Mouse (Mus musculus): ENCODE data around the gene Psen2. TPM values are rescaled to one million over a fixed set of nuclear protein-coding genes. Genes with fewer than 3 reads are reported as not detected.
A peak's percentile ranks its signal among the peaks of the same experiment; 100 is the strongest.

Gene Psen2
- polyA plus RNA-seq, 1 experiment from 2014 or later, result 18.5 TPM

DNA sequence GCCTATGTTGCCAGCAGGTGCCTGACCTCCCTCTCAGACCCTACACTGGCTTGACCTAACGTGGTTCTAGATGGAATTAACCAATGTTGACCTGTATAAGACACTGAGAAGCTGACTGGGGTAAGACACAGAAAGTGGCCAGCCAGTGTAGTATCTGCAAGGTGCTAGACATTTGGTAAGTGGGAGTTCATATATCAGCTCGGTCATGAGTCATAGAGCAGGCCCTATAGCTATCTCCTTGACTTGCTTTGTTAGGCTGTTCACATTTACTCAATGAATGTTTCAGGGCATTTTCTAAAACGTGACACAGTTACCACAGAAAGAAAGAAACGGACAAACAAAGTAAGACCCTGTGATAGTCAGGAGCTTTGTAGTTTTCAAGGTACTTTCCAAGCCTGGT is 27.1 kb upstream of the Psen2 start:
- Histone ChIP-seq H3K27me3 (no peaks in the 10 kb centered on the region), H3K4me3 (no peak overlapping the region), H3K4me1 (replicated peaks) (peaks cover 5% of the 10 kb centered on the region; the same call in 1 of the 2 replicates), H3K36me3 (no peaks in the 10 kb centered on the region), H3K9me3 (no peaks in the 10 kb centered on the region), H3K4me2 (no peak overlapping the region), H3K27ac (replicated peaks) (no peak overlapping the region), H3K9ac (no peak overlapping the region)
- WGBS, result 84% methylated on average over 4 of the region's 4 CpGs
- ATAC-seq (ENCODE audit: low FRiP score, low read depth), result no peak

DNA sequence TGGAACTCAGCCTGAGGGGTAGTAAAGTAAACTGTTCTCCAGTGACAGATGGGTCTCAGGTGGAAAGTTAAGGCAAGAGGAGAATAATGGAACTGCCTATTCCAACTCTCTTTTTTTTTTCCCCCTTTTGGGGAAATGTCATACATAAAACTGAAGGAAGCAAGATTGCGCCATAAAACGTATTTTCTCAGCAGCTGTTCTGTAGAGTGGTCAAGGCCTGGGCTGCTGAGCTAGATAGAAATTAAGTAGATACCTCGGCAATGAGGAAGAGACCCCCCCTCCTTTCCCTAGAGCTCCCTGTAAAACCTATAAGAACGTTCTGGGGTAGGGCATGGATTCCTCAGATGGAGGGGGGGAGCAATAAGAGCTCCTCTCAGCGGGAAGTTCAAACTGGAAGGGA is 26.6 kb upstream of the Psen2 start:
- H3K4me2 ChIP-seq, result no peak overlapping the region
- 79% methylated on average over 5 of the region's 5 CpGs for WGBS
- no peak overlapping the region for H3K27ac ChIP-seq (replicated peaks)
- no peaks in the 10 kb centered on the region for H3K9me3 ChIP-seq
- no peak overlapping the region for H3K9ac ChIP-seq
- ATAC-seq (ENCODE audit: low FRiP score, low read depth), result no peak
- H3K4me3 ChIP-seq, result no peak overlapping the region
- no peaks in the 10 kb centered on the region for H3K36me3 ChIP-seq
- no peaks in the 10 kb centered on the region for H3K27me3 ChIP-seq
- peaks cover 5% of the 10 kb centered on the region; the same call in 1 of the 2 replicates for H3K4me1 ChIP-seq (replicated peaks)

DNA sequence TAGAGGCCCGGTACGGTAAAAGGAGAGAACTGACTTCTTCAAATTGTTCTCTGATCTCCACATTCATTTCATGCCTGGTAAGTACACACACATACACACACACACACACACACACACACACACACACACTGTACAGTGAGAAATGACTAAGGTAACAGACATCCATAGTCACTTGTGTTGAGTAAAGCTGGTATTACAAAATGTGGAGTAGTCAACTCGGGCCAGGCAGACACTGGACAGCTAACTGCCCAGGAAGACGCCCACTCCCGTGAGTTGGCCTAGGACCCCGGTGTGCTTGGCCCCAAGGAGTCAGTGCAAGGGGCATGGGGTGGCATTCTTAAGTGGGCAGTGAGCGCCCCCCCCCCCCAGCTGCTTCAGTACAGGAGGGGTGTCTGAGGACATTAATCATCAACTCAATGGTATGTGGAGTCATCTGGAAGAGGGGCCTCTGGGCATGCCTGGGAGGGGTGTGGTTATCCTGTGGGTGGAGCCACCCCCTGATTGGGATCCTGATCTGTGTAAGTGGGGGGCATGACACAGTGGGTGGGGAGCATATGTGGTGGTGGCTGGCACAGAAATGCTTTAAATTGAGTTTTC is 25.7 kb upstream of the Psen2 start:
- H3K4me2 ChIP-seq, result no peak overlapping the region
- WGBS, result 92% methylated on average over 7 of the region's 7 CpGs
- peaks cover 11% of the 10 kb centered on the region for H3K4me1 ChIP-seq (replicated peaks)
- H3K27ac ChIP-seq (replicated peaks), result no peak overlapping the region
- H3K9ac ChIP-seq, result no peak overlapping the region
- H3K27me3 ChIP-seq, result no peaks in the 10 kb centered on the region
- no peaks in the 10 kb centered on the region for H3K36me3 ChIP-seq
- no peaks in the 10 kb centered on the region for H3K9me3 ChIP-seq
- ATAC-seq (ENCODE audit: low FRiP score, low read depth), result no peak
- H3K4me3 ChIP-seq, result no peak overlapping the region

DNA sequence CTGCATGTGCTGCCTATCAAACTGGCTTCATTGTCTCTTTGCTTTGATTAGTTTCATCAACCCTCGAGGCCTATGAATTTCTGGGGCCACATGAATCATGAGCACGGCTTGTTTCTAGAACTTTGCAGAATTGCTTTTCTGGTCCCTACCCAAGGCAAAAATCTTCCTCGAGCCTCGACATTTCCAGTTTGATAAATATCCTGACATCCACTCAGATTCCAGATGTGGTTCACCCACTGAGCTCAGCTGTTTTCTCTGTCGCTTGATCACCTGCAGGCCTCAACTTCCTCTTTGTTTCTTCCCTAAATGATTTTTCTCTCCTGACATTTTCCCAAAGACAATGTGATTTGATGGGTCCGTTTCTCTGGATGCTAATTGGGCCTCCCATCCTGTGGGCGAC is 25.0 kb upstream of the Psen2 start:
- H3K4me3 ChIP-seq, result no peak overlapping the region
- H3K27me3 ChIP-seq, result no peaks in the 10 kb centered on the region
- no peak overlapping the region for H3K9ac ChIP-seq
- 80% methylated on average over 7 of the region's 7 CpGs for WGBS
- no peak overlapping the region for H3K4me2 ChIP-seq
- no peaks in the 10 kb centered on the region for H3K36me3 ChIP-seq
- H3K9me3 ChIP-seq, result no peaks in the 10 kb centered on the region
- ATAC-seq (ENCODE audit: low FRiP score, low read depth), result no peak
- peaks cover 16% of the 10 kb centered on the region for H3K4me1 ChIP-seq (replicated peaks)
- no peak overlapping the region for H3K27ac ChIP-seq (replicated peaks)

DNA sequence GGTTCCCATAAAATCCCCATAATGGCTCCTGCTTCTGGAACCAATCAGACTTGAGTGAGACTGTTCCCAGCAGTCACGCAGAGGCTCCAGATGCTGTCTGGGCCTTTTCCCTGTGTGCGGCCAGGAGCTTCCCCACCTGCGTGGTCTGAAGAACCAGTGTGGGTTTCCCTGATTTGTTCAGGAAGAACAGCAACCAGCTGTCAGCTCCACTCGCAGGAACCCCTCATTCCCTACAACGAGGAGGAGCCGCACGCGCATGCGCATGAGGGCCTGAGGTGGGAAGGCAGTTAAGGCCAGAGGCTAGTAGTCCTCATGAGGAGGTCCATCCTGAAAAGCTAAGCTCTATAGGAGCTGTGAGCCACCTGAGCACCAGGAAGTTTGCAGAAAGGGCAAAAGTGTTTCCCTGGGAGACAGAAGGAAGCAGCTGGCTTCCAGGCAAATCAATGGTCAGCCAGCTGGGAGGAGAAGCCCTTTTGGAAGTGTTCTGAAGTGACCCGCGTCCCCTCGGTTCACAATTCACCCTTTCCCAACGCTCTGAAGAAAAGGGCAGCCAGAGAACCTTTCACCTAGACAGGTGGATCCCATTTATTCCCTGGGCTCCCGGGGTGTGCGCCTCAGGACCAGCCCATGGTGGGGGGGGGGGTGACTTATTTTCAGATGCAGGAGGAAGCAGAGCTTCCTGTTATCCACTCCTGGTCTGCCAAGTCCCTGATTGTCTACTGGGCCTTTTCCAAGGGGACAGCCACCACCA is 23.0 kb upstream of the Psen2 start:
- Histone ChIP-seq H3K4me3 (no peak overlapping the region), H3K4me2 (no peak overlapping the region), H3K9ac (no peak overlapping the region), H3K36me3 (no peaks in the 10 kb centered on the region), H3K27ac (replicated peaks) (peak overlapping the region; percentile 61), H3K4me1 (replicated peaks) (peaks cover 16% of the 10 kb centered on the region), H3K27me3 (no peaks in the 10 kb centered on the region), H3K9me3 (no peaks in the 10 kb centered on the region)
- 0 out of 2 replicates have a peak, but pooled peaks have one; percentile 21 for ATAC-seq (ENCODE audit: low FRiP score, low read depth)
- 59% methylated on average over 15 of the region's 15 CpGs for WGBS

DNA sequence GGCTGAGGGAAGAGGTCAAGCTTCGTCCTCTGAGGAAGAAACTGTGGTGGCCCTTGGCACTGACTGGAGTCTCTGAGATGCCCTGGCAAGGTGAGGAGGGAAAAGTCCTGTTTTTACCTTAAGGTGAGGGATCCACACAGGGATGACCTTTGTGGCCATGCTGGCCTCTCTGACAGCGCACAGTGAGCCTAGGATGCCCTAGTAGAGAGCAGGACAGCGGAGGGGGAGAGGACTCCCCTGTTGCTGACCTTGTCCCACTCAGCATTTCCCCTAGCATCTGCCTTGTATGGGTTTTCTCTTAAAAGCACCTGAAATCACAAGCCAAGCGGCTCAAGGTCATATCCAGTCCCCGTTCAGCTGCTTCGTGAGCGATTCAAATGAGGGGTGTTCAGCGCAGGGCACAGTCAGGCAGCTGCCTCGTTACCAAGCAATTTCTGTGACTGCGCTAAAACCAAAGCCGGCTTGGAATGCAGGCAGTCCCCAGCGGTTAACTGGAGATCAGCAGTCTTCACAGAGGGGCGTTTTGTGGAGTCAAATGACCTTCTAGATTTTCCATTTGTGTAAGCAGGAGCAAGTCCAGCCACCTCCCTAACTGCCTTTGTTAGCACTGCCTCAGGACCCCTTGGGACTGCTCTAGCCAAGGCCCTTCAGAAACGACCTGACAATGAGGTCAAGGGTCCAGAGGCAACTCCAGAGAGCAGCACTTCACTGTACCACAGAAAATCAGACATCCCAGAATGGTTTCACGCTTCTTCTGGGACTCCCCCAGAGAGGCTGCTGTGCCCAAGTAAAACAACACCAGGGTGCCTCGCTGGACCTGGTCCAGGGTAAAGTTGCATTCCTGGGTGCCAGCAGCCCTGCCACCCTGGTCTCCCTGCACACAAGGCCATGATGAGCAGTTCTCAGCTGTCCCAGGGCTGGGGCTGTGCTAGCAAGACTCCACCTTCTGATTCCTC is 20.9 kb upstream of the Psen2 start:
- H3K36me3 ChIP-seq, result no peaks in the 10 kb centered on the region
- H3K9me3 ChIP-seq, result no peaks in the 10 kb centered on the region
- no peaks in the 10 kb centered on the region for H3K27me3 ChIP-seq
- 23% methylated on average over 16 of the region's 16 CpGs for WGBS
- peak overlapping the region; percentile 20; the same call in 1 of the 2 replicates for H3K4me2 ChIP-seq
- H3K4me1 ChIP-seq (replicated peaks), result peaks cover 22% of the 10 kb centered on the region
- H3K9ac ChIP-seq, result no peak overlapping the region
- ATAC-seq (ENCODE audit: low FRiP score, low read depth), result peak; percentile 67
- H3K4me3 ChIP-seq, result no peak overlapping the region
- peak overlapping the region; percentile 43; the same call in 1 of the 2 replicates for H3K27ac ChIP-seq (replicated peaks)

DNA sequence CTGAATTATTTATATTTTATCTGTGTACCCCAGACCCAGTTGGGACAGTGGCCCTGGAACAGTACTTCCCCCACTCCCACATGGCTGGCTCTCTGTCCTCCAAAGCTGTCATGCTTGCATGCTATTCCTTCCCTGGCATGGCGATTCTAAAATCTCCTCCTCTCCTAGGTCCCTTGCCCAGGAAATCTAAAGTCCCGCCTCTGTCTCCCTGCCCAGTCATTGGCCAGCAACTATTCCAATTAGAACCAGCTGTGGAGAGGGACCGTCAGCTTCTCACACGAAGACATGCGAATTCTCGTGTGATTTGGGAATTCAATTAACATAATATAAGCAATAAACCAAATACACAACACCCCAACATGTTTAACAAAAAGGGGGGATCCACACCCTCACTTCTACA is 19.3 kb upstream of the Psen2 start:
- Histone ChIP-seq H3K36me3 (no peaks in the 10 kb centered on the region), H3K27ac (replicated peaks) (no peak overlapping the region), H3K9me3 (no peaks in the 10 kb centered on the region), H3K9ac (no peak overlapping the region), H3K4me2 (no peak overlapping the region), H3K4me1 (replicated peaks) (peaks cover 22% of the 10 kb centered on the region), H3K4me3 (no peak overlapping the region), H3K27me3 (no peaks in the 10 kb centered on the region)
- WGBS, result 47% methylated on average over 6 of the region's 6 CpGs
- ATAC-seq (ENCODE audit: low FRiP score, low read depth), result no peak

DNA sequence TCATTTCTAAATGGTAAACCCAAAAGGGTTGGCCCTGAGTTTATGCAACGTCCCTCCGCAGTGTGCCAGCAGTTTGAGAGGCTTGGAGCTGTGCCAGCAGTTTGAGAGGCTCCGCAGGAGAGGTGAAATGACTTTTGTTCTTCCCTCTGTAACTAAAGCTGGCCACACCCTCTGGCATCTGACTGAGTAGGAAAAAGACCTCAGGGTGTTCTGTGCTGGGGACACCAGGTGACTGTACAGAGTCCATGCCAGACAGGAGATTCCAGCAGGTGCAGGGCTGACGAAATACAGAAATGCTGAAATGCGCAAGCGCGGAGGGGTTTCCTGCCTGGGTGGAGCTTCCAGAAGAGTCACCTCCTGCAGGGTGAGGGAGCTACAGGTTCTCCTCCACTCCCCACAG is 16.4 kb upstream of the Psen2 start:
- Histone ChIP-seq H3K4me1 (replicated peaks) (peaks cover 16% of the 10 kb centered on the region), H3K27ac (replicated peaks) (no peak overlapping the region), H3K27me3 (no peaks in the 10 kb centered on the region), H3K4me2 (peak overlapping the region; percentile 25; the same call in 1 of the 2 replicates), H3K36me3 (no peaks in the 10 kb centered on the region), H3K9me3 (no peaks in the 10 kb centered on the region), H3K4me3 (no peak overlapping the region), H3K9ac (no peak overlapping the region)
- 37% methylated on average over 7 of the region's 7 CpGs for WGBS
- ATAC-seq (ENCODE audit: low FRiP score, low read depth), result no peak

DNA sequence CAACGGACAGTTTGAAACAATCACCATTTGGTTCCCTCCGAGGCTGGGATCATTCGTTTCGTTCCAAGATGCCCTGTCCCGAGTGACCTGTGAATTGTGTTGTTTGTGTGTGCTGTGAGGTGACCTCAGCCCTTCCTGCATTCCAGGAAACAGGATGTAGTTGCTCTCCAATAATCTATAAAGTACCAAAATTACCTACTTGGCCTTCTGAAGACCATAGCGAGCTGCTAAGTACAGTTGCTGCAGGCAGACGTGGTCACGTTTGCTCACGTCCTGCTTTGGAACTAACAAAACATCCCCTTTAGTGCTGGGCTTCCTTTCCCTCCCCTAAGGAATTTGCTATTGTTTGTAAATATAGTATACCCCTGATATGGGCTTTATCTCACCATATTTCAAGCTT is 14.3 kb upstream of the Psen2 start:
- no peaks in the 10 kb centered on the region for H3K27me3 ChIP-seq
- H3K4me2 ChIP-seq, result no peak overlapping the region
- H3K9ac ChIP-seq, result no peak overlapping the region
- H3K4me1 ChIP-seq (replicated peaks), result peaks cover 6% of the 10 kb centered on the region; the same call in 1 of the 2 replicates
- H3K27ac ChIP-seq (replicated peaks), result no peak overlapping the region
- H3K9me3 ChIP-seq, result no peaks in the 10 kb centered on the region
- WGBS, result 75% methylated on average over 9 of the region's 9 CpGs
- H3K36me3 ChIP-seq, result no peaks in the 10 kb centered on the region
- H3K4me3 ChIP-seq, result no peak overlapping the region
- ATAC-seq (ENCODE audit: low FRiP score, low read depth), result no peak

DNA sequence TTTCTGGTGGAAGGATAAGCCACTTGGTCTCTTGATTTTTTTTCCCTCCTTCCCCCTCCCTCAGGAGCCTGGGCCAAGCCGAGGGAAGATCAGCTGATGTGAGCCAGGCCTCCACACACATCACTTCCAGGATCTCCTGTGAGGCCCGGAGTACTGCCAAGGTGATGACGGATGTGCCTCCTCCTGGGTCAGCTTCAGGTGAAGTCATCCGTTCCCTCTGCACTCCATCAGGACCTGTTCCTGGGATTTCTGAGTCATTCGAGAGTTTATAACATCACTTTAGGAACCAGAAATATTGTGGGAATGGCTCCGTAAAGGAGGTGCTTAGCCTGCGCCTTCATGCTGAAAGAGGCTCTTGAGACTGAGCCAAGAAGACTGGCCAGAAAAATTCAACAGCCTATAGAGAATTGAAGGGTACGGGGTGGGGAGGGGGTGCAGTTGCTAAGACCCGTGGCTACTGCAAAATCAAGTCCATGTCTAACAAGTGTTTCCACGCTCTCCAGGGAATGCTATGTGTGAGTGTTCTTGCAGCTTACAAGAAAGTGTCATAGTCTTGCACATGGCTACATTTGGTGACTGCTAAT is 11.6 kb upstream of the Psen2 start:
- no peak for ATAC-seq (ENCODE audit: low FRiP score, low read depth)
- 73% methylated on average over 10 of the region's 10 CpGs for WGBS

DNA sequence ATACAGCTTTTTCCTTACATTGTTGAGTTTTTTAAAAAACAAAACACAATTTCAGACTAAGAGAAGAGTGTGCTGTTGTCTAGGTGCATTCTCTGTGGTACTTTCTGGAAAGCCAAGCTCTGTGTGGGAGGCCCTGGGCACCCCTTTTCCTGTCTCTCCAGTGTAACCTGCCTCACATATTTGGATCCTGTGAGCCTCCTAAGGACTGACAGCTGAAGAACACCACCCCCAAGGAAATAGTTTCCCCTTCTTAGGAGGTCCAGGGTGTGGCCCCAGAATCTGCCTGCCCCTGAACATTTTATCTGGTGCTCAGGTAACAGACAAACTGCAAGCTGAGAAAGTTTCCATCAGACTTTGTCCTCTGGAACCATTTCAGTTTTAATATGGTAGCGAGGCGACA is 5.8 kb upstream of the Psen2 start:
- peaks cover 4% of the 10 kb centered on the region; the same call in 1 of the 2 replicates for H3K4me1 ChIP-seq (replicated peaks)
- H3K9me3 ChIP-seq, result no peaks in the 10 kb centered on the region
- no peak overlapping the region for H3K4me2 ChIP-seq
- H3K9ac ChIP-seq, result no peak overlapping the region
- WGBS, result 95% methylated on average over 2 of the region's 2 CpGs
- no peak overlapping the region for H3K27ac ChIP-seq (replicated peaks)
- peaks cover 3% of the 10 kb centered on the region; the same call in 1 of the 2 replicates for H3K27me3 ChIP-seq
- no peaks in the 10 kb centered on the region for H3K36me3 ChIP-seq
- no peak overlapping the region for H3K4me3 ChIP-seq
- ATAC-seq (ENCODE audit: low FRiP score, low read depth), result no peak

More for the DNA sequence above, 11.6 kb upstream of the Psen2 start:
- no peak overlapping the region for H3K9ac ChIP-seq
- H3K27me3 ChIP-seq, result no peaks in the 10 kb centered on the region
- peaks cover 5% of the 10 kb centered on the region; the same call in 1 of the 2 replicates for H3K4me1 ChIP-seq (replicated peaks)
- no peaks in the 10 kb centered on the region for H3K36me3 ChIP-seq
- H3K27ac ChIP-seq (replicated peaks), result no peak overlapping the region
- no peak overlapping the region for H3K4me2 ChIP-seq
- H3K9me3 ChIP-seq, result no peaks in the 10 kb centered on the region
- no peak overlapping the region for H3K4me3 ChIP-seq
